Mouse (Mus musculus) thymus, postnatal 36 days (tissue): ENCODE results near the gene Donson.

Experiments
- DNase-seq, 2 experiments: peaks; one replicate each; pipeline ENCODE4 v3.0.0; 2022; ENCODE audit warnings: mixed read lengths in 2 of 2

Gene Donson

GRCm38 (mm10) chr16:91640171-91640570, 48.4 kb downstream of the Donson start:
- no peak for DNase-seq

DNA sequence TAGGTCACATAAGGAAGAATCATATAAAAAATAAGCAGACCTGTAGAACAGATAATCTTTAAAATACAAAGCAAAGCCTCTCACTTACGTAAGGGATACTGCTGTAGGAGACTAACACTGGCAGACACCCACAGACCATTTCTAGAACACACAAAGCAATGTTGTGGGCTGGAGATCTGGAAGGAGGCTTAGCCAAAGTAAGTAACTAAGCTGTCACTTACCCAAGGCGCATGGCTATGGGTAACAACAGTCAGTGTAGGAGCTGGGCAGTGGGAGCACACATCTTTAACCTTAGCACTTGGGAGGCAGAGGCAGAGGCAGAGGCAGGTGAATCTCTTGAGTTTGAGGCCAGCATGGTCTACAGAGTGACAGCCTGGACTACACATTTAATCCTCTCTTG, 48.9 kb downstream of the Donson start:
- no peak for DNase-seq

DNA sequence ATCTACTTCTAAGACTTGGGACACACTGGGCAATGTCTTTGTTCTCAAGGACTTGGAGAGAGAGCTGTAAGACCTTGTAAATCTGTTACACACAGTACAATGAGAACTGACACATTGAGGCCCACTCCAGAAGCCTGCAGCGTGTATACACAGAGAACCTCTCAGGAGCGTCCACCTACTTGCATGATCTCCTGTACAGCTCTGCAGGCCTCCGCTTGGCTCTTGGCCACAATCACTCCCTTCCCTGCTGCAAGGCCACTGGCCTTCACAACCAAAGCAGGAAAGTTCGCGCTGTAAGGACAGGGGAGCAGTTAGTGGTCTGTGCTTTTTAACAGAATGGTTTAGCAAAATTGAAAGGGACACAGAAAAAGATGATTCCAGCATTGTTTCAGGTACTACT, 49.4 kb downstream of the Donson start:
- DNase-seq, result no peak

GRCm38 (mm10) chr16:91633641-91634040, 54.9 kb downstream of the Donson start:
- DNase-seq, result no peak

GRCm38 (mm10) chr16:91632940-91633339, 55.6 kb downstream of the Donson start:
- no peak for DNase-seq

DNA sequence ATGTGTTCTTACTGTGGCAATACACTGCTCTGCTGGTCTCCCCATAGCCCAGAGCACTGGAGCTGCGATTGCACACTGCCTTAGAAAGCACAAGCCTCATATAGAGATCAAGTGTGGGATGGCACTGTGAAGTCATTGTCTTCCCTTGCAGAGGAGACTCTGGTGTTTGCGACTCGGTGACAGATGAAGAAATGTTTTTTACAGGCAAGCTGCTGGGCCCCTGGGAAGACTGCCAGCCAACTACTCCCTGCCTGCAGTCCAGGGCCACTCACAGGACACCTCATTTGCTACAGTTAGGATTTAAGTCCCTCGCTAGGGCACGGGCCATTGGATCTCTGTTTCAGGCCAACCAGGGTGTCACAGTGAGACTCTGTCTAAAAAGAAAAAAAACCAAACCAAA, 56.1 kb downstream of the Donson start:
- DNase-seq, result no peak

- no peak for DNase-seq
These were observed 58.0 kb downstream of the Donson start for GRCm38 (mm10) chr16:91630584-91630983.

DNA sequence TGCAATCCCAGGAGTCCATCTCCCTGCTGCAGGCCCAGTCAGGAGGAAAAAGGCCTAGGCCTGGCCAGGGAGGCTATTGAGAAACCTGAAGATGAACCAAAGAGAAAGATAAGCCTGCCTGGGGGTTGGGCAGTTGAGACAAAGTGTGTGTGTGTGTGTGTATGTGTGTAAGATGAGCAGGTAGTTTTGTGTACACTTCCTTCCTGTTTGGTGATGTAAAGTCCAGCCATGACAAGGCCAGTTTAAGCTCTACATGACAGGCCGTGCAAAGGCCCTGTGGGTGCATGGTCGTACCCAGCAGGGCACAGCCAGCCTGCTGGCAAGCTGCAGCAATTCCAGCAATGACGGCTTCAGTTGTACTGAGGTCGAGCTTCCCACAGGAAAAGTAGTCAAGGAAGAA, 58.8 kb downstream of the Donson start:
- DNase-seq, result no peak

GRCm38 (mm10) chr16:91628673-91629072, 59.9 kb downstream of the Donson start:
- DNase-seq, result no peak

DNA sequence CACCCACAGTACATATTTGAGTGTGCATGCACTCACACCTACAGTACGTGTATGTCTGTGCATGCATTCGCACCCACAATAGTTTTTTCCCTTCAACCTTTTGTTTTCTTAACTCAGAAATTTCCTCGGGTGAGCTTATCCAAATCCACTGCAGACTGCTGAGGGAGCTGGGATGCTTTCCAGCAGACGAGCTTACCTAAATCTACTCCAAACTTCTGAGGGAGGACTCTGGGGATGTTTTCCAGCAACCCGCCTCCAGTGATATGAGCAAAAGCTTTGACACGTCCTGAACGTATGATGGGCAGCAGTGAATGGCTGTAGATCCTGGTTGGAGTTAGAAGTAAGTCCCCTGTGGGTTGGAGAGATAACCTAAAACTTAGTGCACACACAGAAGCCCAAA, 60.7 kb downstream of the Donson start:
- no peak for DNase-seq
